Mouse (Mus musculus) right cerebral cortex, adult 18-20 months (tissue): ENCODE measurements around the gene Ddah2.

Source experiments
- DNase-seq: peaks from one replicate; pipeline ENCODE4 v3.0.0; 2022; ENCODE audit warnings: mixed read lengths

The Ddah2 gene

GRCm38 (mm10) chr17:35058911-35059892, at the start of gene Ddah2:
TSS of gene Ddah2 (plus strand) at chr17:35059035.
- peak; percentile 61 for DNase-seq

GRCm38 (mm10) chr17:35009586-35009985, 49.2 kb upstream of the Ddah2 start:
- no peak for DNase-seq

GRCm38 (mm10) chr17:35011440-35011839, 47.4 kb upstream of the Ddah2 start:
- DNase-seq: no peak

GRCm38 (mm10) chr17:35012430-35012829, 46.4 kb upstream of the Ddah2 start:
- DNase-seq: no peak

- DNase-seq: no peak
Observed at GRCm38 (mm10) chr17:35013221-35013620, 45.6 kb upstream of the Ddah2 start.

- DNase-seq: no peak
Observed at GRCm38 (mm10) chr17:35015296-35015695, 43.5 kb upstream of the Ddah2 start.

- DNase-seq: no peak
Observed at GRCm38 (mm10) chr17:35016376-35016775, 42.5 kb upstream of the Ddah2 start, which contains the start of gene Vwa7. TSS of gene Vwa7 (plus strand) at chr17:35016579.

- no peak for DNase-seq
Observed at GRCm38 (mm10) chr17:35016791-35017705, 41.8 kb upstream of the Ddah2 start.

GRCm38 (mm10) chr17:35017706-35018030, 41.2 kb upstream of the Ddah2 start:
- no peak for DNase-seq

- no peak for DNase-seq
Observed at GRCm38 (mm10) chr17:35018171-35018570, 40.7 kb upstream of the Ddah2 start.

GRCm38 (mm10) chr17:35019894-35020293, 38.9 kb upstream of the Ddah2 start:
- no peak for DNase-seq

GRCm38 (mm10) chr17:35020551-35020950, 38.3 kb upstream of the Ddah2 start:
- DNase-seq: no peak

GRCm38 (mm10) chr17:35021163-35021808, 37.5 kb upstream of the Ddah2 start:
- peak; percentile 83 for DNase-seq

- no peak for DNase-seq
Observed at GRCm38 (mm10) chr17:35021842-35022477, 36.9 kb upstream of the Ddah2 start.

- DNase-seq: no peak
Observed at GRCm38 (mm10) chr17:35022541-35023060, 36.2 kb upstream of the Ddah2 start.

- DNase-seq: no peak
Observed at GRCm38 (mm10) chr17:35023221-35023620, 35.6 kb upstream of the Ddah2 start.

- no peak for DNase-seq
Observed at GRCm38 (mm10) chr17:35023756-35024155, 35.1 kb upstream of the Ddah2 start.

- DNase-seq: no peak
Observed at GRCm38 (mm10) chr17:35024261-35024660, 34.6 kb upstream of the Ddah2 start.

- no peak for DNase-seq
Observed at GRCm38 (mm10) chr17:35024691-35025488, 33.9 kb upstream of the Ddah2 start.

- no peak for DNase-seq
Observed at GRCm38 (mm10) chr17:35026206-35026605, 32.6 kb upstream of the Ddah2 start.
